Mouse (Mus musculus): ENCODE results near the gene Ccl3. TPM values are rescaled to one million over a fixed set of nuclear protein-coding genes. Genes with fewer than 3 reads are reported as not detected.

Ccl3 gene
- 0.83 and 1.2 TPM in 2 replicates for polyA plus RNA-seq (2015; fragmentation: Nextera tagmentation; extraction: Ambion mirVana)

DNA sequence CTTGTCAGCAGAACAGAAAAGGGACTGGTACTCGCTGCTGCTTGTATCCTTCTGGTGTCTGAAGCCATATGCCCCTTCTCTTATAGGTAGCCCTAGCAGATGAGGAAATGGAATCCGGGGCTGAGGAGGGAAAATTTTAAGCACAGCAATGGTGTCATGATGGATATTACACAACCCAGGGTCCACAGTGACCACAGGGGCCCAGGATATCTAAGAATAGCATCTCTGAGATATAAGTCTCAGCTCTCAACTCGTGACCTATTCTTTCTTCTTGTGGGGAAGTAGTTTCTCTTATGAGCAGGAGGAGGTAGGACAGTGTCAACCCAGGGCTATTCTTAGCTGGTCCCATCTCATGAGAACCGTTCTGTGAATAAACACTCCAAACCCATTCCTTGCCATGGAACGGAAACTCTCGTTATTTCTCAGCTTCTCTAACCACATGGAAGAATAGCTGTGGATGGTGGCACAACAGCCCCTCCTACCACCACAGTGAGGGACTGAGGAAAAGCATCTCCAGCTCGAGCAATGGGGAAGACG, at the start of gene Ccl3:
Gene Ccl3, minus strand, starts transcription at position 51 of the 537 bp plus-strand sequence.
- H3K4me3 ChIP-seq (replicated peaks) = 0 out of 2 replicates have a peak within 1 kb of the TSS, but pooled peaks have one; percentile 3
- no peak for ATAC-seq (ENCODE audit: insufficient read depth)
- WGBS (ENCODE audit: insufficient replicate concordance) = 36% methylated on average over 8 of the region's 8 CpGs

DNA sequence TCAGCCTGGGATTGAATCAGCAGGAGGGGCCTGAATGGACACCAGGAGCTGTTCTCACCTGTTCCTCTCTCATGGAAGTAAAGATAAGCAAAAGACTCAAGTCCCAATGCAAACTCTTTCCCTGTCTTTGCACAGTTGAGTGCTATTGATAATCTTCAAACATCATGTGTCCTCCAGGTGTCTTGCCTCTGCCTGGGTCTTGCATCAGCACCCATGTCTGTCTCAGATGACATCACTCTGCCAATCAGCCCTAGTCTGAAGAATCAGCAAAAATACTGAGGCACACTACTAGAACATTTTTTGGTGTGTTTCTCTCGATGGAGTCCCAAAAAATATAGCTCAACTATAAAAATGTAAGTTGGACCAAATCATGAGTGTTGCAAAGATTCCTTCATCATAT, 42.9 kb upstream of the Ccl3 start:
- 36% methylated on average over 1 of the region's 1 CpGs for WGBS (ENCODE audit: insufficient replicate concordance)
- no peaks in the 10 kb centered on the region for H3K27me3 ChIP-seq

More for the DNA sequence above, at the start of gene Ccl3:
- no peak within 1 kb of the TSS for H3K27ac ChIP-seq (replicated peaks)
- no peak within 1 kb of the TSS for H3K9ac ChIP-seq
- 0 out of 2 replicates have a peak within 1 kb of the TSS, but pooled peaks have one; percentile 8 for H3K4me2 ChIP-seq
- no peaks in the 10 kb centered on the region for H3K4me1 ChIP-seq (replicated peaks)
- no peaks in the 10 kb centered on the region for H3K36me3 ChIP-seq (replicated peaks)
- H3K27me3 ChIP-seq = no peaks in the 10 kb centered on the region
- no peaks in the 10 kb centered on the region for H3K9me3 ChIP-seq (replicated peaks)

DNA sequence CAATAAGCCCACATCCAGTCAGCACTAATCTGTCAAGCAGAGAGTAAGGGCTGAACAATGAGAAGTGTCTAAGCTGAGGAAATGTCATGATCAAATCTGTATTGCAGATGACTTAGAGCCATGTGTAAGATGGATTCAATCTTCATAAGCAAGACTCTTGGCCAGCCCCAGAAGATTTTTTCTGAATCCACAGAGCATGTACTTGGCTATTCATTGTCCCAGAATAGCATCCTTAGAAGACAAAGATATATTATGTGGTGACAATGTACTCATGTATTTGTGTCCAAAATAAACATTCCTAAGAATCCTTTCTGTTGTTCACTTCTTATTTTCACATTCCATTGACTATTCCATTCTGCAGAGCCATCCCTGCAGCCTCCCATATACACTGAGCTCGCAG, 40.8 kb upstream of the Ccl3 start:
- Histone ChIP-seq H3K9me3 (replicated peaks) (no peaks in the 10 kb centered on the region), H3K36me3 (replicated peaks) (no peaks in the 10 kb centered on the region), H3K27ac (replicated peaks) (no peak overlapping the region), H3K4me2 (no peak overlapping the region), H3K27me3 (no peaks in the 10 kb centered on the region), H3K4me1 (replicated peaks) (no peaks in the 10 kb centered on the region), H3K4me3 (replicated peaks) (no peak overlapping the region), H3K9ac (no peak overlapping the region)
- 37% methylated on average over 1 of the region's 1 CpGs for WGBS (ENCODE audit: insufficient replicate concordance)
- ATAC-seq (ENCODE audit: insufficient read depth) = no peak

More for the DNA sequence above, 42.9 kb upstream of the Ccl3 start:
- Histone ChIP-seq H3K36me3 (replicated peaks) (no peaks in the 10 kb centered on the region), H3K9ac (no peak overlapping the region), H3K4me1 (replicated peaks) (no peaks in the 10 kb centered on the region), H3K4me2 (no peak overlapping the region), H3K4me3 (replicated peaks) (no peak overlapping the region), H3K27ac (replicated peaks) (no peak overlapping the region), H3K9me3 (replicated peaks) (no peaks in the 10 kb centered on the region)
- ATAC-seq (ENCODE audit: insufficient read depth) = no peak

DNA sequence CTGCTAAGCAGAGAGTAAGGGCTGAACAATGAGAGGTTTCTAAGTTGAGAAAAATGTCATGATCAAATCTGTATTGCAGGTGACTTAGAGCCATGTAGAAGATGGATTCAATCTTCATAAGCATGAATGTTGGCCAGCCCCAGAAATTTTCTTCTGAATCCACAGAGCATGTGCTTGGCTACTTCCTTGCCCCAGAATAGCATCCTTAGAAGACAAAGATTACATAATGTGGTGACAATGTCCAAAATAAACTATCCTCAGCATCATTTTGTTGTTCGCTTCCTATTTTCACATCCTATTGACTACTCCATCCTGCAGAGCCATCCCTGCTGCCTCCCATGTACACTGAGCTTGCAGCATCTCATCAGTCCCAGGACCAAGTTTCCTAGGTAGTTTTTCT, 26.5 kb upstream of the Ccl3 start:
- H3K36me3 ChIP-seq (replicated peaks) = no peaks in the 10 kb centered on the region
- H3K9me3 ChIP-seq (replicated peaks) = no peaks in the 10 kb centered on the region

DNA sequence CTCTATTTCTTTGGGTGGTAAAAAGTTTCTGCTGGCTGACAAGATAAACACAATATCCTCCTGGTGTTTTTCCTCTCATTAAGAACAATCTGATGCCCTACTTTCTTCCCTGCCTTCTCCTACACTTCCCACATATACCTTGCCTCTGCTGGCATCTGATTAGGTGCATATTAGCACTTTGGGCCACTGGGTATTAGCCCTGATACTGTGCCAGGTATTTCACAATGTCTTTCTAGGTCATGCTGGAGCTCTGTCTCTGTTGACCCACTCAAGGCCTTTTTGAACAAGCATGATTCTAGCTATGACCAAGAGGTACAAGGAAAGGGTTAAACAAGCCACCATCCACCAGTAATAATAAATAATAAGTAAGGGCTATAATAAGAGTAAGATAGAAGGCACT, 22.6 kb upstream of the Ccl3 start:
- Histone ChIP-seq H3K27me3 (no peaks in the 10 kb centered on the region; the same call in 1 of the 2 replicates), H3K27ac (replicated peaks) (no peak overlapping the region), H3K36me3 (replicated peaks) (no peaks in the 10 kb centered on the region), H3K4me1 (replicated peaks) (no peaks in the 10 kb centered on the region), H3K4me2 (no peak overlapping the region), H3K4me3 (replicated peaks) (no peak overlapping the region), H3K9ac (no peak overlapping the region), H3K9me3 (replicated peaks) (no peaks in the 10 kb centered on the region)
- no peak for ATAC-seq (ENCODE audit: insufficient read depth)

More for the DNA sequence above, 26.5 kb upstream of the Ccl3 start:
- no peak overlapping the region for H3K4me2 ChIP-seq
- no peaks in the 10 kb centered on the region for H3K4me1 ChIP-seq (replicated peaks)
- ATAC-seq (ENCODE audit: insufficient read depth) = no peak
- no peak overlapping the region for H3K4me3 ChIP-seq (replicated peaks)
- no peak overlapping the region for H3K27ac ChIP-seq (replicated peaks)
- no peaks in the 10 kb centered on the region for H3K27me3 ChIP-seq
- WGBS (ENCODE audit: insufficient replicate concordance) = 61% methylated on average over 1 of the region's 1 CpGs
- H3K9ac ChIP-seq = no peak overlapping the region

DNA sequence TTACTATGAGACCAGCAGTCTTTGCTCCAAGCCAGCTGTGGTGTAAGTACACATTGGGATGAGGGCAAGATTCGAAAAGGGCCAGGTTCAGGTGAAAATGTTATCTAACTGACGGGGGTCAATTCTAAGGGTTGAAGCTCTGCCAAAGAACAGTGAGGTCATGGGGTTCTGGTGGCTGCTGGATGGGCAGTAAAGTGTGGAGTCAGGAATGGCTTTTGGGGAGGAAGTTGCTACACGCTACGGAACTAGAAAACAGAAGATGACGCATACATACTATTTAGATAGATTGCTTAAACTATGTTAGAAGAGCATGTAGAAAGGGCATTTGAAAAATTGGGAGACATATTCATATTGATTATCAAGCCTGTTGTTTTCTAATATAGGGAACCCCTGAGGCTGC, 14.4 kb upstream of the Ccl3 start:
- H3K4me1 ChIP-seq (replicated peaks) = no peaks in the 10 kb centered on the region; the same call in 1 of the 2 replicates
- whole genome bisulfite sequencing (ENCODE audit: insufficient replicate concordance) = 37% methylated on average over 5 of the region's 5 CpGs
- H3K9ac ChIP-seq = no peak overlapping the region
- no peaks in the 10 kb centered on the region; the same call in 1 of the 2 replicates for H3K27me3 ChIP-seq
- no peaks in the 10 kb centered on the region for H3K36me3 ChIP-seq (replicated peaks)
- H3K4me3 ChIP-seq (replicated peaks) = no peak overlapping the region
- no peak overlapping the region for H3K27ac ChIP-seq (replicated peaks)
- no peaks in the 10 kb centered on the region for H3K9me3 ChIP-seq (replicated peaks)
- H3K4me2 ChIP-seq = no peak overlapping the region
- no peak for ATAC-seq (ENCODE audit: insufficient read depth)

DNA sequence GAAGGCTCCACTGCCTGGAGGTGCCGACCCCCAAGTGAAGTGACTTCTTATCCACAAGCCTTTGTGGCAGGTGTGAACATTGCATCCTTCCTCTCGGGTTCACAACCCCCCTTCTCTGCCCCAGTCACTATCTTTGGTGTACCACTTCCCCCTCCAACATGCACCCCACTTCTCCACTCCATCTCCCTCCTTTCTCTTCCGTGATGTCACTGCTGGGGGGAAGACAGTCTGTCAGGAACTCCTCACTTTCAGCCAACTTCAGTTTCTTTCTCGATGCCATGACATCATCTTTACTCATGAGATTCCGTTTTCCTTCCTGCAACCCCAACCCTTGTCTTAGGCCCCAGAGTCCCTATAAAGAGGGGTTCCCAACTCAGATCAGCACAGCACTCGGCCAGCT, 13.0 kb upstream of the Ccl3 start, which contains the start of gene Ccl4:
Gene Ccl4, plus strand, starts transcription at position 381 of the 400 bp plus-strand sequence.
- Histone ChIP-seq H3K27me3 (no peaks in the 10 kb centered on the region), H3K4me1 (replicated peaks) (no peaks in the 10 kb centered on the region; the same call in 1 of the 2 replicates), H3K4me3 (replicated peaks) (no peak within 1 kb of the TSS), H3K9me3 (replicated peaks) (no peaks in the 10 kb centered on the region), H3K27ac (replicated peaks) (no peak within 1 kb of the TSS), H3K4me2 (no peak within 1 kb of the TSS), H3K36me3 (replicated peaks) (no peaks in the 10 kb centered on the region), H3K9ac (no peak within 1 kb of the TSS)
- no peak for ATAC-seq (ENCODE audit: insufficient read depth)
- 24% methylated on average over 6 of the region's 6 CpGs for WGBS (ENCODE audit: insufficient replicate concordance)

DNA sequence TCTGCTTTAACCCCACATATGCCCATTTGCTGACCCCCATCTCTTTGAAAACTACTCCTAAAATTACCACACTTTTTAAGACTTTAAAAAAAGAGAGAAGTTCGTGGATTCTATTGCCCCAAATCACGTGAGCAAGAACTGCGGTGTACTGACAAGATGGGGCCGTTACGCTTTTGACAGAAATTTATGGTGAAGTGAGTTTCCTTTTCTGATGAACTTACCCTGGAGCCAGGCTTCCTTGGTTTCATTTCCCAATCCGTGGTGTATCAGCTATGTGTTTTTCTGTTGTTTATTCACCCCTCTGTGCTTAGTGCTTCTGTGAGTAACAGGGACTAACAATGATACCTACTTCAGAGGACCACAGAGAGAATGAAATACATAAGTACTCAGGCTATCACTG, 9.6 kb upstream of the Ccl3 start:
- H3K27me3 ChIP-seq = no peaks in the 10 kb centered on the region
- H3K4me2 ChIP-seq = no peak overlapping the region
- no peak overlapping the region for H3K9ac ChIP-seq
- 13% methylated on average over 6 of the region's 6 CpGs for WGBS (ENCODE audit: insufficient replicate concordance)
- no peaks in the 10 kb centered on the region; the same call in 1 of the 2 replicates for H3K4me1 ChIP-seq (replicated peaks)
- no peak for ATAC-seq (ENCODE audit: insufficient read depth)
- no peaks in the 10 kb centered on the region for H3K36me3 ChIP-seq (replicated peaks)
- H3K4me3 ChIP-seq (replicated peaks) = no peak overlapping the region
- H3K27ac ChIP-seq (replicated peaks) = no peak overlapping the region
- no peaks in the 10 kb centered on the region for H3K9me3 ChIP-seq (replicated peaks)

DNA sequence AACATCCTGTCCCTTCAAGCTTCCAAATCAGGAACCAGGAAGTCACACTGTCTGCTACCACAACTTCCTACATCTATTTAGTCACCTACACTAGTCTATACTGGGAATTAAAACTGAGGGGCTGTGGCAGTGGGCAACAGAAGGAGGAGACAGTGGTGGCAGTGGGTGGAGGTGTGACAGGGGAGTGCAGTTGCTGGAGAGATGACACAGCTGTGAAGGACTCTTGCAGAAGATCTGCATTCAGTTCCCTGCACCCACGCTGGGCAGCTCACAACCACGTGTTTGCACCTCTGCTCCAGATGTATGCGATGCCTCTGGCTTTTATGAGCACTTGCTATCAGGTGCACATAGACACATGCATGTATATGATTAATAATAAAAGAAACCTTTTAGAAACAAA, 8.4 kb upstream of the Ccl3 start:
- WGBS (ENCODE audit: insufficient replicate concordance) = 51% methylated on average over 3 of the region's 3 CpGs
- no peaks in the 10 kb centered on the region for H3K9me3 ChIP-seq (replicated peaks)
- H3K9ac ChIP-seq = no peak overlapping the region
- H3K27ac ChIP-seq (replicated peaks) = no peak overlapping the region
- ATAC-seq (ENCODE audit: insufficient read depth) = no peak
- H3K36me3 ChIP-seq (replicated peaks) = no peaks in the 10 kb centered on the region
- H3K27me3 ChIP-seq = no peaks in the 10 kb centered on the region
- H3K4me1 ChIP-seq (replicated peaks) = no peaks in the 10 kb centered on the region
- H3K4me2 ChIP-seq = no peak overlapping the region
- no peak overlapping the region for H3K4me3 ChIP-seq (replicated peaks)

DNA sequence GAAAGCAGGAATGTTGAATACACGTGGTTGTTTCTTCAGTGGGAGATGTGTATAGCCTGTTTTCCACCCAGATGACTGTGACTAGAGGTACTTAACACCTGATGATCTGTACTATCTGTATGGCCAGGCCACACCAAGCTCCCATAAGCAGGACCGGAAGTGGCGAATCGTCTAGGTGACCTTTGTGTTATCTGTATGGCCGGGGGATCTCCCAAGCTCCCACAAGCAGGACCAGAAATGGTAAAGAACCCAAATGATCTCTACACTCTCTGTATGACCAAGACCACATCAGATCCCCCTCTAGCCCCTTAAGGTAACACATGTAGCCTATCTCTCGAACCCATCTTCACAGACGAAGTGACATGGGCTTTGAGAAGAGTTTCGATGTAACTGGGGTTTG, 5.5 kb upstream of the Ccl3 start:
- WGBS (ENCODE audit: insufficient replicate concordance) = 57% methylated on average over 8 of the region's 8 CpGs
- H3K27me3 ChIP-seq = no peaks in the 10 kb centered on the region
- no peaks in the 10 kb centered on the region for H3K4me1 ChIP-seq (replicated peaks)
- no peak overlapping the region for H3K4me2 ChIP-seq
- ATAC-seq (ENCODE audit: insufficient read depth) = no peak
- no peak overlapping the region for H3K9ac ChIP-seq
- H3K9me3 ChIP-seq (replicated peaks) = no peaks in the 10 kb centered on the region
- H3K4me3 ChIP-seq (replicated peaks) = no peak overlapping the region
- H3K27ac ChIP-seq (replicated peaks) = no peak overlapping the region
- H3K36me3 ChIP-seq (replicated peaks) = no peaks in the 10 kb centered on the region

DNA sequence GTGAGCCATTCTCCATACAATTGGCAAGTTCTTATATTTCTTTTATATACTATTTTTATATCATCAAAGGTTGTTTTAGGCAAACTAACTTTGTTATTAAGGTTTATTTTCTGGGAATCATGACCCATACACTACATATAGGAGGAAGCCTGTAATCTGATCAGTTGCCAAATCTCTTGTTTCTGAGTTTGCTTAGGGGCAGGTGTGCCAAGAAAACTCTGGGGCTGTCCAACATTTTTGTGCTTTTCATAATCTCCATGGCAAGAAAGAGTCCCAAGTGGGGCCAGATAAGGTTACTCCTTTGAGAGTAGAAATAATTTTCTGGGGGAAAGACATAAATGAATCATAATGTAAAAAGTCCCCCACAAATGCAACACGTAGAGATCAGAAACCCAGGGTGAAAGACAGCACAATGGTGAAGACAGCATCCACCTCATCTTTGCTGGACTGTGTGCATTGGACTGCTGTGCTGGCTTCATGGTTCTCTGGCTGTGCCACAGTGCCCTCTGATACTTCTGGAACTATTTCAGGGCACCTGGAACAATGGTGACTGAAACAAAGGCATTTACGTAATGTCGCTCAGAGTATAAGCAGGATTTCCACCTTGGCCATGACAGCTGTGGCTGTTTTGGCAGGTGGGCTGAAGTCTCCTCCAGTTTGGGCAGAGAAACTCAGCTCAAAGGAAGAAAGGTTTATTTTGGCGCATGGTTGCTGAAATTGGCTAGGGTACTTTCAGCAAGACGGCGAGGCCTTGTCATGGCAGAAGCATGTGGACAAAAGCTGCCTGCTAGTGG, 2.6 kb downstream of the Ccl3 start:
- no peaks in the 10 kb centered on the region for H3K27me3 ChIP-seq
- no peaks in the 10 kb centered on the region for H3K9me3 ChIP-seq (replicated peaks)
- no peak overlapping the region for H3K4me3 ChIP-seq (replicated peaks)
- WGBS (ENCODE audit: insufficient replicate concordance) = 83% methylated on average over 6 of the region's 6 CpGs
- no peaks in the 10 kb centered on the region for H3K36me3 ChIP-seq (replicated peaks)
- ATAC-seq (ENCODE audit: insufficient read depth) = no peak
- H3K27ac ChIP-seq (replicated peaks) = no peak overlapping the region
- no peaks in the 10 kb centered on the region for H3K4me1 ChIP-seq (replicated peaks)
- H3K9ac ChIP-seq = no peak overlapping the region
- H3K4me2 ChIP-seq = no peak overlapping the region

All from liver, embryonic 15.5 days (tissue).